Mouse (Mus musculus) kidney, embryonic 14.5 days (tissue): ENCODE measurements around the gene Tekt2. TPM values are rescaled to one million over a fixed set of nuclear protein-coding genes. Genes with fewer than 3 reads are reported as not detected.

Experiments
- ATAC-seq: fragments of 200-750 bp; cut with Nextera tagmentation; 2 replicates; pipeline ENCODE4 v1.8.0; 2017; ENCODE audit warnings: moderate number of reproducible peaks, mild to moderate bottlenecking, moderate TSS enrichment, moderate library complexity; ENCODE audit not compliant: low FRiP score, low TSS enrichment
- H3K27ac ChIP-seq: fragments of 300-500 bp; sonication (generic); 2 replicates; pipeline ENCODE4 v1.5.1; 2014; ENCODE audit warnings: low read depth, mild to moderate bottlenecking, low read length, moderate library complexity, mixed read lengths
- H3K27me3 ChIP-seq: fragments of 300-500 bp; sonication (generic); 2 replicates; pipeline ENCODE4 v1.6.1; 2014; ENCODE audit warnings: mild to moderate bottlenecking, low read length; ENCODE audit not compliant: control insufficient read depth, insufficient read depth
- H3K36me3 ChIP-seq: fragments of 300-500 bp; sonication (generic); 2 replicates; pipeline ENCODE4 v1.6.1; 2014; ENCODE audit warnings: low read length, mixed read lengths; ENCODE audit not compliant: control insufficient read depth, insufficient read depth
- H3K4me1 ChIP-seq: fragments of 300-500 bp; sonication (generic); 2 replicates; pipeline ENCODE4 v1.6.1; 2014; ENCODE audit warnings: low read length, mixed read lengths; ENCODE audit not compliant: control insufficient read depth, insufficient read depth
- H3K4me2 ChIP-seq: fragments of 300-500 bp; sonication (generic); replicated peaks from 2 replicates; pipeline ENCODE4 v1.6.1; 2014; ENCODE audit warnings: low read depth, mild to moderate bottlenecking, low read length
- H3K4me3 ChIP-seq: fragments of 300-500 bp; sonication (generic); 2 replicates; pipeline ENCODE4 v1.5.1; 2014; ENCODE audit warnings: mild to moderate bottlenecking, low read length
- H3K9ac ChIP-seq: fragments of 300-500 bp; sonication (generic); 2 replicates; pipeline ENCODE4 v1.6.1; 2014; ENCODE audit warnings: low read depth, mild to moderate bottlenecking, low read length, moderate library complexity
- H3K9me3 ChIP-seq: fragments of 300-500 bp; sonication (generic); 2 replicates; pipeline ENCODE4 v1.6.1; 2016; ENCODE audit warnings: low read length; ENCODE audit not compliant: control insufficient read depth
- WGBS: fragments of 180-500 bp; shearing (Covaris S2); extraction: QIAGEN DNeasy Blood & Tissue Kit; methylation state at CpG from one replicate; pipeline ENCODE4 v1.1.7; 2014; 5-methylcytosine and 5-hydroxymethylcytosine counted together
- polyA plus RNA-seq: library from polyadenylated mRNA; unstranded; fragments of >200 nt; fragmentation: Nextera tagmentation; extraction: Ambion mirVana; gene quantifications from 2 replicates; pipeline ENCODE4 v1.2.1, GENCODE M21; 2014

Gene Tekt2
- polyA plus RNA-seq, 1 experiment from 2014 or later = 2.2 TPM

DNA sequence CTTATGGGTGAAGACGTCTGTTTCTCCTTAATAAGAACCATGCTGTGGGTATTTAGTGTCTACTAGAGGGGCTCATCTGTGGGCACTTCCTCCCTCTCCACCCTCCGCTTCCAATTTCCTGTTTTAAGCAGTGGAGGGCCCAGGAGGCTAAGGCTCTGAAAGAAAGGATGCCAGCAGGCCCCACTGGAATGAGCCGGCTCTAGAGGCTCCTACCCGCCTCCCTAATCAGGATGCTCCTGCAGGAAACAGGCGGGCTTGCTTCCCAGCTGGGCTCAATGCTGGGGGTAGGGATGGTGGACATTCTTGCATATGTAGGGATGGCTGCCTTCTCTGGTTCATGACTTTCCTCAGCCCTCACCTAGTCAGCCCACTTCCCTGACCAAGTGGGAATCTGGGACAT, 12.3 kb downstream of the Tekt2 start:
- Histone ChIP-seq H3K9me3 (no peaks in the 10 kb centered on the region), H3K4me1 (peaks cover 7% of the 10 kb centered on the region; the same call in 1 of the 2 replicates), H3K9ac (no peak overlapping the region), H3K36me3 (peaks cover 29% of the 10 kb centered on the region), H3K4me2 (no peak overlapping the region), H3K27ac (peak overlapping the region; percentile 59; the same call in 1 of the 2 replicates), H3K4me3 (no peak overlapping the region), H3K27me3 (no peaks in the 10 kb centered on the region)
- WGBS = 54% methylated on average over 5 of the region's 5 CpGs
- ATAC-seq = no peak

GRCm38 (mm10) chr4:126311566-126312200, 13.8 kb downstream of the Tekt2 start:
- no peak for ATAC-seq
- 90% methylated on average over 16 of the region's 16 CpGs for WGBS
- Histone ChIP-seq H3K27ac (no peak overlapping the region), H3K36me3 (peaks cover 13% of the 10 kb centered on the region), H3K4me3 (no peak overlapping the region), H3K9ac (no peak overlapping the region), H3K4me1 (peaks cover 7% of the 10 kb centered on the region; the same call in 1 of the 2 replicates), H3K9me3 (no peaks in the 10 kb centered on the region), H3K4me2 (no peak overlapping the region), H3K27me3 (no peaks in the 10 kb centered on the region)

- no peaks in the 10 kb centered on the region for H3K9me3 ChIP-seq
- H3K9ac ChIP-seq = no peak overlapping the region
- no peaks in the 10 kb centered on the region; the same call in 1 of the 2 replicates for H3K36me3 ChIP-seq
- H3K4me2 ChIP-seq = no peak overlapping the region
- WGBS = 86% methylated on average over 7 of the region's 7 CpGs
- H3K4me1 ChIP-seq = peaks cover 7% of the 10 kb centered on the region; the same call in 1 of the 2 replicates
- no peak overlapping the region for H3K4me3 ChIP-seq
- no peak for ATAC-seq
- H3K27ac ChIP-seq = no peak overlapping the region
- no peaks in the 10 kb centered on the region for H3K27me3 ChIP-seq
Observed at GRCm38 (mm10) chr4:126310344-126310743, 15.1 kb downstream of the Tekt2 start.

GRCm38 (mm10) chr4:126309922-126310309, 15.6 kb downstream of the Tekt2 start:
- Histone ChIP-seq H3K27ac (no peak overlapping the region), H3K4me2 (peak overlapping the region; percentile 31; the same call in 1 of the 2 replicates), H3K36me3 (no peaks in the 10 kb centered on the region), H3K4me3 (0 out of 2 replicates have a peak overlapping the region, but pooled peaks have one; percentile 8), H3K27me3 (no peaks in the 10 kb centered on the region), H3K9me3 (no peaks in the 10 kb centered on the region), H3K4me1 (peaks cover 7% of the 10 kb centered on the region; the same call in 1 of the 2 replicates), H3K9ac (no peak overlapping the region)
- peak; percentile 77; the same call in 1 of the 2 replicates for ATAC-seq
- WGBS = 3% methylated on average over 7 of the region's 7 CpGs

- Histone ChIP-seq H3K9ac (no peak overlapping the region), H3K27ac (no peak overlapping the region), H3K9me3 (no peaks in the 10 kb centered on the region), H3K36me3 (no peaks in the 10 kb centered on the region), H3K4me2 (peak overlapping the region; percentile 31; the same call in 1 of the 2 replicates), H3K4me1 (peaks cover 5% of the 10 kb centered on the region; the same call in 1 of the 2 replicates), H3K4me3 (0 out of 2 replicates have a peak overlapping the region, but pooled peaks have one; percentile 8), H3K27me3 (no peaks in the 10 kb centered on the region)
- ATAC-seq = peak; percentile 62
- 14% methylated on average over 20 of the region's 20 CpGs for WGBS
Observed at GRCm38 (mm10) chr4:126309211-126309921, 16.1 kb downstream of the Tekt2 start.

DNA sequence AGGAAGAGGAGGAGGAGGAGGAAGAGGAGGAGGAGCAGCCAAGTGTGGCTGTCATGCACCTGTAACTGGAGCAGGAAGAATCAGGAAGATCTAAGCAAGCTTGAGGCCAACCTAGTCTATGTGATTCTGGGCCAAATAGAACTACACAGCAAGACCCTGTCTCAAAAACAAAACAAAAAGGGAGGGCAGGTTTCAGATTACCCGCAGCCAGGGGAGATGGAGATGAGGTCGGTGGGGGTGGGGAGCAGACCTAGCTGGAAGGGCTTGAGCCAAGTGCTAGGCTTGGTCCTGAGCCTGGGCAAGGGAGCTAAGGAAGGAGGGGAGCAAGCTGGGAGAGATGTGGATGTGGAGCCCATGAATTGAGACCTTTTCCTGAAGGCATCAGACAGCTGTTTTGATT, 18.7 kb downstream of the Tekt2 start:
- WGBS = 4% methylated on average over 2 of the region's 2 CpGs

GRCm38 (mm10) chr4:126306058-126306457, 19.4 kb downstream of the Tekt2 start:
- 89% methylated on average over 6 of the region's 6 CpGs for WGBS
- H3K27me3 ChIP-seq = peaks cover 17% of the 10 kb centered on the region
- no peak for ATAC-seq
- H3K27ac ChIP-seq = no peak overlapping the region
- peaks cover 16% of the 10 kb centered on the region for H3K4me1 ChIP-seq
- no peak overlapping the region for H3K4me2 ChIP-seq
- no peak overlapping the region for H3K9ac ChIP-seq
- H3K4me3 ChIP-seq = no peak overlapping the region
- H3K36me3 ChIP-seq = no peaks in the 10 kb centered on the region
- no peaks in the 10 kb centered on the region for H3K9me3 ChIP-seq

More for the DNA sequence above, 18.7 kb downstream of the Tekt2 start:
- H3K9me3 ChIP-seq = no peaks in the 10 kb centered on the region
- no peak overlapping the region for H3K27ac ChIP-seq
- ATAC-seq = no peak
- no peak overlapping the region for H3K4me2 ChIP-seq
- no peak overlapping the region for H3K4me3 ChIP-seq
- no peaks in the 10 kb centered on the region for H3K36me3 ChIP-seq
- H3K4me1 ChIP-seq = peaks cover 8% of the 10 kb centered on the region; the same call in 1 of the 2 replicates
- peaks cover 9% of the 10 kb centered on the region for H3K27me3 ChIP-seq
- H3K9ac ChIP-seq = no peak overlapping the region

DNA sequence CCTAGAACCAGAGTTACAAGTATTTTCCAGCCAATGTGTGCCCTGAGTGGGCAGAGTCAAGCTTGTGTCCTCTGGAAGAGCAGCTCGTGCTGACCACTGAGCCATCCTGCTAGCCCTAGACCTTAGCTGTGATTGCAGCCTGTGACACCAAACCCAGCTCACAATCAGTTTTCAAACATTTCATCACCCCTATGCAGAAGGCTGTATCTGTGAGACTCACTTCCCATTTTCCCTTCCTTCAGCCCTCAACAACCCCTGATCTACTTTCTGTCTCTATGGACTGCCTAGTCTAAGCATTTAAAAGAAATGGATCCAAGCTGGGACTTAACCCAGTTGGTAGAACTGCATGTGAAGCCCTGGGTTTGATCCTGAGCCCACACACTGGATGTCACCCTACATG, 20.1 kb downstream of the Tekt2 start:
- H3K27ac ChIP-seq = no peak overlapping the region
- no peak overlapping the region for H3K9ac ChIP-seq
- ATAC-seq = no peak
- no peaks in the 10 kb centered on the region for H3K9me3 ChIP-seq
- H3K4me2 ChIP-seq = no peak overlapping the region
- no peak overlapping the region for H3K4me3 ChIP-seq
- peaks cover 21% of the 10 kb centered on the region for H3K4me1 ChIP-seq
- peaks cover 23% of the 10 kb centered on the region for H3K27me3 ChIP-seq
- no peaks in the 10 kb centered on the region for H3K36me3 ChIP-seq
- 96% methylated on average over 1 of the region's 1 CpGs for WGBS

- Histone ChIP-seq H3K27ac (no peak overlapping the region), H3K4me1 (peaks cover 21% of the 10 kb centered on the region), H3K4me2 (no peak overlapping the region), H3K27me3 (peaks cover 31% of the 10 kb centered on the region), H3K4me3 (no peak overlapping the region), H3K36me3 (no peaks in the 10 kb centered on the region), H3K9ac (no peak overlapping the region), H3K9me3 (no peaks in the 10 kb centered on the region)
- ATAC-seq = no peak
- 53% methylated on average over 4 of the region's 4 CpGs for WGBS
Observed at GRCm38 (mm10) chr4:126303877-126304276, 21.6 kb downstream of the Tekt2 start.
